Mouse (Mus musculus) cerebellum, adult 9-11 months (tissue): Measurements from ENCODE around the gene Gm7029.
A peak's percentile ranks its signal among the peaks of the same experiment; 100 is the strongest.
"Not testable (repeated sequence)": the region's sequence is repeated elsewhere in the genome, so short reads cannot be mapped to it uniquely, and the experiment has no call there.

Experiments
- DNase-seq: peaks from one replicate; pipeline ENCODE4 v3.0.0; 2022

Gm7029 gene

GRCm38 (mm10) chr17:33873537-33873936, at the start of gene Gm7029:
Gm7029 (plus strand) TSS chr17:33873837.
- not testable (repeated sequence) for DNase-seq

- peak; percentile 97 for DNase-seq
These were observed 49.3 kb upstream of the Gm7029 start, which contains the start of the genes Rps28 and Ndufa7 for GRCm38 (mm10) chr17:33824084-33824996. Rps28 (minus strand) TSS chr17:33824562. Ndufa7 (plus strand) TSS chr17:33824572.

GRCm38 (mm10) chr17:33824997-33825330, 48.7 kb upstream of the Gm7029 start:
- DNase-seq: not testable (repeated sequence)

- no peak for DNase-seq
These were observed 48.2 kb upstream of the Gm7029 start for GRCm38 (mm10) chr17:33825462-33825861.

- DNase-seq: peak; percentile 71
These were observed 46.8 kb upstream of the Gm7029 start for GRCm38 (mm10) chr17:33826850-33827249.

- peak; percentile 77 for DNase-seq
These were observed 44.7 kb upstream of the Gm7029 start for GRCm38 (mm10) chr17:33828892-33829291.

- DNase-seq: no peak
These were observed 44.1 kb upstream of the Gm7029 start for GRCm38 (mm10) chr17:33829561-33829960.

- peak; percentile 93 for DNase-seq
These were observed 30.5 kb upstream of the Gm7029 start, which contains the start of gene Cd320 for GRCm38 (mm10) chr17:33842966-33843795. Cd320 (plus strand) TSS chr17:33843091.

- DNase-seq: no peak
These were observed 29.4 kb upstream of the Gm7029 start for GRCm38 (mm10) chr17:33844196-33844595.

GRCm38 (mm10) chr17:33848139-33848538, 25.5 kb upstream of the Gm7029 start:
- DNase-seq: no peak

GRCm38 (mm10) chr17:33851331-33851730, 22.3 kb upstream of the Gm7029 start:
- no peak for DNase-seq

- DNase-seq: no peak
These were observed 15.8 kb upstream of the Gm7029 start for GRCm38 (mm10) chr17:33857816-33858215.

- no peak for DNase-seq
These were observed 8.2 kb upstream of the Gm7029 start for GRCm38 (mm10) chr17:33865330-33866030.

GRCm38 (mm10) chr17:33874411-33874810, 774 bp downstream of the Gm7029 start:
- DNase-seq: no peak

GRCm38 (mm10) chr17:33875797-33876196, 2.2 kb downstream of the Gm7029 start:
- not testable (repeated sequence) for DNase-seq

- not testable (repeated sequence) for DNase-seq
These were observed 10.7 kb downstream of the Gm7029 start for GRCm38 (mm10) chr17:33884320-33884719.

GRCm38 (mm10) chr17:33887802-33888201, 14.2 kb downstream of the Gm7029 start:
- not testable (repeated sequence) for DNase-seq

- not testable (repeated sequence) for DNase-seq
These were observed 14.6 kb downstream of the Gm7029 start for GRCm38 (mm10) chr17:33888230-33888629.

GRCm38 (mm10) chr17:33889941-33890532, 16.4 kb downstream of the Gm7029 start:
- not testable (repeated sequence) for DNase-seq

GRCm38 (mm10) chr17:33890533-33891059, 17.0 kb downstream of the Gm7029 start, which contains the start of gene Kifc1:
Kifc1 (minus strand) TSS chr17:33890661.
- peak; percentile 100 for DNase-seq

GRCm38 (mm10) chr17:33891357-33891756, 17.7 kb downstream of the Gm7029 start:
- no peak for DNase-seq

- DNase-seq: not testable (repeated sequence)
These were observed 18.3 kb downstream of the Gm7029 start for GRCm38 (mm10) chr17:33891892-33892291.
